Mouse (Mus musculus) left cerebral cortex, adult 18-20 months (tissue): ENCODE results near the gene Sbno2. TPM values are rescaled to one million over a fixed set of nuclear protein-coding genes. Genes with fewer than 3 reads are reported as not detected.

ENCODE experiments used
- DNase-seq, 2 experiments: peaks; one replicate each; pipeline ENCODE4 v3.0.0; 2021 to 2022; ENCODE audit warnings: low spot score in 2 of 2, mixed read lengths in 1 of 2
- total RNA-seq, 2 experiments: library from RNA; stranded (reverse); gene quantifications; 2 replicates each; pipeline ENCODE4 v1.2.3; 2021

Sbno2 gene
- total RNA-seq, 2 experiments from 2014 or later, result 16.8 to 18.8 TPM

DNA sequence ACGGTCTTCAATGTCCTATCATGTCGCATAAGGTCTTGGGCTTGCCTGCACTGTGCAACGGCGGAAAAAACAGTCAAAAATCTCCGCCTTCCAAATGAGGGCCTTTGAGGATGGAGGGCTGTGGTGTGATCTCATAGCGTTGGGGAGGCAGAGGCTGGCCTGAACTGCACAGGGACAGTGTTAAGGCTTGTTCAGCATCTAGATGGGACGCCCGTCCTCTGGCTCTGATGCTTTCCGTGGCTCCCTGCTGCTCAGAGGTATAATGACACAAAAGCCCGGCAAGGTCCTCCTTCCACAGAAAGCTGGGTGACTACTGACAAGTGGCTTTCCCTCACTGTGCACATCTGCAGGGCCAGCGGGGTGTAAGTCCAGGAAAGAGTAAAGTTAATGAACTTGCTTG is 85.2 kb downstream of the Sbno2 start:
- no peak for DNase-seq

DNA sequence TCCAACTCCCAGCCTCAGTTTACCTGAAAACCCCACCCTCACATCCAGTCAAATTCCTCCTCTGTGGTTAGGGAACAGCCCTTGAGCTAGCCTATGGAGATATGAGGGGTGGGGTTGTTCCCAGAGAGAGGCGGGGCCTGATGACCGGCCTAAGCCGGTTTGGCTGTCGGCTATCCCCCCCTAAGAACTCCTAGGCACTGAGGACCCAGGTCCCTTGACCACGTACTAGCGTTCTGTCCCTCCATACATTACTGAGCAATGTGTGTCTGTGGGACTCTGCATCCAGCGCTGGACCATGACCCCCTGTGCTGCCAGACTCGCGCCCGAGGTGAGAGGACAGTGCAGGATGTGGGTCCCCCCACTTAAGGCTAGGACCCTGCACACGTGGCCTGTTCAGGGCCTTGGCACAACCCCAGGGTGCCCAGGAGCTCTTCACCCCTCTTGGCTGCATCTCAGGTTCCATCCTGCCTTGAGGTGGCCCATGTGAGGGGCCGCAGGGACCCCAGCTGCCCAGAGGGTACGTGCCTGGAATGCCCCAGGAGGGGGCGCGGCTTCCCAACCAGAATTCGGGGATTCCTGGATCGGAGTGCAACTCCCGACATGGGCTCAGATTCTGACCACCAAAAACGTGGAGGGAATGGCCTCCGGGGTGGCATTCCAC is 85.8 kb downstream of the Sbno2 start:
- DNase-seq, result no peak

DNA sequence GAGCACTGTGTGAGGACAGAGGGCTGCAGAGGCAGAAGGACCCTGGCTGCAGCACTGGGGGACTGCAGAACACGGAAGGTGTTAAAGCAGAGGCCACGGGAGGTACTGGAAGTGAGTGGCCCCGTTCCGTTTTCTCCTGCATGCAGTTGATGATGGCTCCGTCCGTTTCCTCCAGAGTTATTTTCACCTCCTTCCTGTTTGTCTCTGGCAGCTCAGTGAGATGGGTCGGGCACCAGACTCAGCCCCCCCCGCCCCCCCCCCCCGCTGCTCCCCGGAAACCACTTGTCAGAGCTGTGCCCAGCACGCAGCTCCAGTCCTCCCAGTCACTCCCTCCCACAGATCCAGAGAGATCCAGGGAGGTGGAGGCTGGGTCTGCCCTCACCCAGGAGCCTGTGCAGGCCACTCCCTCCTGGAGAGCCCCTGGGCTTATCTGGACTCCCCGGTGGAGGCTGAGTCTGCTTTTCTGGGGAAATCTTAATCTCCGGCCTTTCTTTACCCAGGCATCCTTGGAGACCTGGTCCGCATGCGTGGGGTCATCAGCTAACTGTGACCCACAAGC is 86.6 kb downstream of the Sbno2 start:
- no peak for DNase-seq

DNA sequence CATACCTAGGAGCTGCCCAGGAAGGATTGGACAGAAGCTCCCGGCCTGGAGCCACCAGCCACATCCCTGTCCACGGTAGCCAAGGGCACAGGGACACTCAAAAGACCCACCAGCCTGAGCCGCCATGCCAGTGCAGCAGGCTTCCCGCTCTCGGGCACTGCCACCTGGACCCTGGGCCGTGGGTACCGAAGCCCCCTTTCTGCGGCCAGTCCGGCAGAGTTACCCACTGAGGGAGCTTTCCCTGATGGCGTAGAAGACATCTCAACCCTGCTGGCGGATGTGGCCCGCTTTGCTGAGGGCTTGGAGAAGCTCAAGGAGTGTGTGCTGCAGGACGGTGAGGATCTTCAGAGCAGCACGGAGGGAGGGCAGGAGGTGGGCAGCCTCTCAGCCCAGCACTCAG is 87.6 kb downstream of the Sbno2 start:
- no peak for DNase-seq

DNA sequence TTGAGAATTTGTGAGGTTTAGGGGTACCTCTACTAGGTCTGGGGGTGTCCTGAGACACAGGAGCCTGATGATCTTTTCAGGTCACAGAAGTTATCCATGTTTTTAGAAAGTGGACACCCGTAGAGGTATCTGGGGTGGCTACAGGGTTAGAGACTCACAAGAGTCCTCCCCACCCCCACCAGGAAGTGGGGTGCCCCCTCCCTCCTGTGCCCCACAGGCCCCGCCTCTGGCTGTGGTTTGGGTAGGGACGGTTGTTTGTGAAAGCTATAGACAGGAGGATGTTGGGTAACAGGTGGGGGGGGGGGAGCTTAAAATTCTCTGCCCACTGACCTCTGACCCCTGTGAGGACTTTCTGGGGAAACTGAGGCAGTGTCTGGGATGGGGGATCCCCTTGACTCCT is 88.0 kb downstream of the Sbno2 start:
- no peak for DNase-seq

DNA sequence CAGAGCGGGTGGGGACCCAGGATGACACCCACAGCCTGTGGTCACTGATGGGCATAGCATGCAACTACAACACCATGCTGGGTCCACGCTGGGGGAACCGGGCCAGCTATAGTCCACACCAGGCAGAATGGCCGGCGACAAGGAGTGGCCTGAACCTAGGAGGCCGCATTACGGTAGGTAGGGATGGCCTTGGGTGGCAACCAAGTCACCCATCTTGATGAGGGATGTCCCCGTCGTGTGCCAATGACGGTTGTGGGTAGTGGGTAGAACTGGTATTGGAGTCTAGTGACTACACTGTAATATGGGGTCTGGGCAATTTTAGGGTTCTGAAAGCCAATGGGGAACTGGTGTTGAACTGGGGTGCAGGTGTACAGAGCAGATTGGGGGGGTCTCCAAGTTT is 88.4 kb downstream of the Sbno2 start:
- DNase-seq, result no peak

DNA sequence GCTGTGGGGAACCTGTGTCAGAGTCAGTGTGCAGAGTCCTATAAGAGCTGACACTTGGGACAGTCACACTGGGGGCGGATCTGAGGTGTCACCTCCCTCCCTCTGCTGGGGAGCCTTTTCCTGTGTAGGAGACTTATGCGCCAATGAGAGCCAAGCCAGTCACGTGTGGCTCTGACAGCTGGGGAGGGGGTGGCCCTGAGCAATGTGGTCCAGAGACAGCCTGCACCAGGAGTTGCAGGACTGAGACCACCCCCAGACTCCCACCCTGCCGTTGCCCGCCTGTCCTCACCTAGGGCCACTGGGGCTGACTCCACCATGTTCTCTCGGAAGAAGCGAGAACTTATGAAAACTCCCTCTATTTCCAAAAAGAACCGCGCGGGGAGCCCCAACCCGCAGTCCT is 88.9 kb downstream of the Sbno2 start, which contains the start of gene Arhgap45:
Gene Arhgap45, plus strand, starts transcription at position 143 of the 400 bp plus-strand sequence.
- no peak for DNase-seq

DNA sequence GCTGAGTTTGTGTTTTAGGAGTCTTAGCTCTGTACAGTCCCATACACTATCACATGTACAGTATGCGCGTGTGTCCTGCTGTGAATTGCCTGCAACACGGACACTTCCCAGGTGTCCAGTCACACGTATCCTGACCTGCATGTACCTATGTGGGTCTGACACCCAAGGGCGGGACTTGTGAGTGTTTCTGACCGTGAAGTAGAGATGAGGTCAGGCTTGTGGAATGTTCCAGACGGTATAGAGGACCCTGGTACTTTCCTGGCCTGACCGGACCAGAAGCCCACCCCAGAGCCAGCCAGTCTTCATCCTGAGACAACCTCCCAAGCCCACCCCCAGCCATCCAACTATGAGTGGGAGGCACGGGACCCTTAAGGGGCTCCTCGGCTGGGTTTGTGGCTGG is 89.8 kb downstream of the Sbno2 start:
- DNase-seq, result no peak

DNA sequence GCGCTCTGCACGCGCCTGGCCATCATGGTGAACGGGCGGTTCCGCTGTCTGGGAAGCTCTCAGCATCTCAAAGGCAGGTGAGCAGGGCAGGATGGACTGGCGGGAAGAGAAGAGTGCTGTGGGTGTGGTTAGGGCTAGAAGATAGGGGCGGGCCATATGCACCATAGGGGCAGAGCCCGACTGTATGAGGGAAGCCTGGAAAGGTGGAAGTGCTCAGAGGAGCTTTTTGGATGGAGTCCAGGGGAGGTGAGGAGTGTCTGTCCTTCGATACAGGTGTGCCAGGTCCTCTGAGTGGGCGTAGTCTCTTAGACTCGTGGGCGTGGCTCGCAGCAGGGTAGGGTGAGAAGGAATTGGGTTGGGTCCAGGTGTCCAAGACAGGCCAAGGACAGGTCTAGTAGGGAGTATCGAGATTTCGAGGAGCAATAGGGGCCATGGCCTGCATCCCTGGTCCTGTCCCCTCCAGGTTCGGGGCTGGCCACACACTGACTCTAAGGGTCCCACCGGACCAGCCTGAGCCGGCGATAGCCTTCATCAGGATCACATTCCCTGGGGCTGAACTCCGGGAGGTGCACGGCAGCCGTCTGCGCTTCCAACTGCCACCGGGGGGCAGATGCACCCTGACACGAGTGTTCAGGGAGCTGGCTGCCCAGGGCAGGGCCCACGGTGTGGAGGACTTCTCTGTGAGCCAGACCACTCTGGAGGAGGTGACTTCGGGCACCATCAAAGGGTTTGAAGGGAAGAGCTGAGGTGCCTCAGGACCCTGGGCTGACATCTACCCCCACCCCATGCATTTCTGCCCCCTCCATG is 90.7 kb downstream of the Sbno2 start:
- no peak for DNase-seq

DNA sequence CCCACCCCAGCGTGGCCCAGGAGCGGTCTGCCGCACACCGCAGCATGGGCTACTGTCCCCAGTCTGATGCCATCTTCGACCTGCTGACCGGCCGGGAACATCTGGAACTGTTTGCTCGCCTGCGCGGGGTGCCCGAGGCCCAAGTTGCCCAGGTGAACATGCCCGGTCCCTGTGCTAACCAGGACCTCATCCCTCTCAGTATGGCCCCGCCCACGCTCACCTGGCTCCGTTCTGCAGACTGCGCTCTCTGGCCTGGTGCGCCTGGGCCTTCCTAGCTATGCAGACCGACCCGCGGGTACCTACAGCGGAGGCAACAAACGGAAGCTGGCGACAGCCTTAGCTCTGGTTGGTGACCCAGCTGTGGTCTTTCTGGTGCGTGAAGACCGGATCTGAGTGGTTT is 91.8 kb downstream of the Sbno2 start:
- DNase-seq, result no peak

DNA sequence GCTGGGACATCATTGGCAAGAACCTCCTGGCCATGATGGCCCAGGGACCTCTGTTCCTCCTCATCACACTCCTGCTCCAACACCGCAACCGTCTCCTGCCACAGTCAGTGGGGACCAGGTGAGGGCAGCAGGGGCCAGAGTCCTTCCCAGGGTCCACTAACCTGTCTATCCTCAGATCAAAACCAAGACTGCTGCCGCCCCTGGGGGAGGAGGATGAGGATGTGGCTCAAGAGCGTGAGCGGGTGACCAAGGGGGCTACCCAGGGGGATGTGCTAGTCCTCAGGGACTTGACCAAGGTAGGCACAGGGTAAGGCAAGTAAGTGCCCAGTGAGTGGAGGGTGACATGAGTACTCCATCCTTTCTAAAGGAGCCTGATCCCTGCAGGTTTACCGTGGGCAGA is 93.6 kb downstream of the Sbno2 start:
- no peak for DNase-seq

Other genes with a start within 250 kb of the Sbno2 start
- 1 to 10 TPM; 2.2 to 2.3 TPM for gene Prtn3, start 231.1 kb downstream of the Sbno2 start, total RNA-seq
- gene Plppr3, start 230.9 kb downstream of the Sbno2 start, total RNA-seq, result 10 to 100 TPM; 55.6 to 58.0 TPM
- not detected for gene Elane, start 219.3 kb downstream of the Sbno2 start, total RNA-seq
- gene Cfd, start 214.7 kb downstream of the Sbno2 start, total RNA-seq, result not detected
- gene Med16, start 196.6 kb downstream of the Sbno2 start, total RNA-seq, result 10 to 100 TPM; 48.6 to 63.7 TPM
- gene Gm26602, start 194.7 kb downstream of the Sbno2 start, total RNA-seq, result not detected
- 10 to 100 TPM in 1 of 2 experiments, 1 to 10 TPM in 1; 5.3 to 10.3 TPM for gene Kiss1r, start 188.6 kb downstream of the Sbno2 start, total RNA-seq
- 100 to 1,000 TPM; 307 to 318 TPM for gene R3hdm4, start 184.4 kb downstream of the Sbno2 start, total RNA-seq
- 1 to 10 TPM; 5.6 to 7.2 TPM for gene Arid3a, start 178.5 kb downstream of the Sbno2 start, total RNA-seq
- 10 to 100 TPM; 45.3 to 46.5 TPM for gene Wdr18, start 145.4 kb downstream of the Sbno2 start, total RNA-seq
- gene Grin3b, start 134.9 kb downstream of the Sbno2 start, total RNA-seq, result under 1 TPM; 0.14 to 0.16 TPM
- gene Tmem259, start 121.2 kb downstream of the Sbno2 start, total RNA-seq, result 100 to 1,000 TPM; 112 to 113 TPM
- 1 to 10 TPM; 6.7 to 8.0 TPM for gene Cnn2, start 117.0 kb downstream of the Sbno2 start, total RNA-seq
- 10 to 100 TPM; 13.0 to 13.7 TPM for gene Abca7, start 109.1 kb downstream of the Sbno2 start, total RNA-seq
- 1 to 10 TPM; 3.7 to 4.1 TPM for gene Arhgap45, start 88.9 kb downstream of the Sbno2 start, total RNA-seq
- 10 to 100 TPM; 73.6 to 75.2 TPM for gene Polr2e, start 65.8 kb downstream of the Sbno2 start, total RNA-seq
- gene Gpx4, start 58.4 kb downstream of the Sbno2 start, total RNA-seq, result 100 to 1,000 TPM; 554 to 575 TPM
- 100 to 1,000 TPM; 108 to 109 TPM for gene Stk11, start 10.2 kb upstream of the Sbno2 start, total RNA-seq
- 100 to 1,000 TPM; 367 to 371 TPM for gene Atp5d, start 33.1 kb upstream of the Sbno2 start, total RNA-seq
- gene Cbarp, start 35.3 kb upstream of the Sbno2 start, total RNA-seq, result 100 to 1,000 TPM; 418 to 437 TPM
- gene Midn, start 42.7 kb upstream of the Sbno2 start, total RNA-seq, result 100 to 1,000 TPM; 105 TPM
- 10 to 100 TPM; 89.7 to 94.6 TPM for gene Cirbp, start 60.4 kb upstream of the Sbno2 start, total RNA-seq
- 1 to 10 TPM; 6.8 to 7.0 TPM for gene 1600002K03Rik, start 67.4 kb upstream of the Sbno2 start, total RNA-seq
- gene Efna2, start 73.9 kb upstream of the Sbno2 start, total RNA-seq, result 1 to 10 TPM; 7.0 to 8.2 TPM
- 10 to 100 TPM; 32.2 to 39.3 TPM for gene Mum1, start 120.9 kb upstream of the Sbno2 start, total RNA-seq
- 100 to 1,000 TPM; 219 to 232 TPM for gene Ndufs7, start 143.6 kb upstream of the Sbno2 start, total RNA-seq
- gene Gamt, start 155.4 kb upstream of the Sbno2 start, total RNA-seq, result 10 to 100 TPM; 16.2 to 21.2 TPM
- 10 to 100 TPM; 75.6 to 81.7 TPM for gene Dazap1, start 155.9 kb upstream of the Sbno2 start, total RNA-seq
- gene Rps15, start 186.9 kb upstream of the Sbno2 start, total RNA-seq, result 1,000 to 10,000 TPM in 1 of 2 experiments, 100 to 1,000 TPM in 1; 965 to 1,061 TPM
- 100 to 1,000 TPM; 106 to 109 TPM for gene Apc2, start 190.4 kb upstream of the Sbno2 start, total RNA-seq
- gene 2310011J03Rik, start 215.0 kb upstream of the Sbno2 start, total RNA-seq, result 10 to 100 TPM; 25.1 to 28.5 TPM
- 1 to 10 TPM; 4.8 to 6.9 TPM for gene Pcsk4, start 223.9 kb upstream of the Sbno2 start, total RNA-seq
- gene Reep6, start 224.4 kb upstream of the Sbno2 start, total RNA-seq, result 10 to 100 TPM; 13.4 to 13.5 TPM
- gene Adamtsl5, start 242.8 kb upstream of the Sbno2 start, total RNA-seq, result 10 to 100 TPM in 1 of 2 experiments, 1 to 10 TPM in 1; 8.8 to 10.4 TPM